Mouse (Mus musculus) left cerebral cortex, adult 18-20 months (tissue): ENCODE measurements at regions not wholly inside any gene's neighbourhood (a gene's known extent, or its start where the extent isn't known, plus 50 kb on each side); places are given as distances from the start of the nearest gene placed in this dataset.
A peak's percentile ranks its signal among the peaks of the same experiment; 100 is the strongest.

Source experiments
- DNase-seq, 2 experiments: peaks; one replicate each; pipeline ENCODE4 v3.0.0; 2021 to 2022; ENCODE audit warnings: low spot score in 2 of 2, mixed read lengths in 1 of 2

DNA sequence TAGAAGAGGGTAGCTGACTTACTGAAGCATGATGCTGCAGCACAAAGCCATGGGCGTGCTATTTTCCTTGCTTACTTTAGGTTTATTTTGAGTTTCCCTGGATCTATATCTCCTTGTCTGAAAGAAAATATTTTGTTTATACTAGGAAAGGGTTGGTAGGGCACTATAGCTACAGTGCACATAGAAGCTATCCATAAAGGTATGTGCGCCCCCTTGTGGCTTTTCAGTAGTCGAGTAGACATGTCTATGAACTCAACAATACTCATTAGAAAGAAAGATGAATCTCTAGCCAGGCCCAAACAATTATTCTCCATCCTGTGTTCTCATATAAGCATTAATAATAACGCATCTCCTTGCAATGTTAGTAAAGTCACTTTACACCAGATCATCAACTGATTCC is 114.3 kb downstream of the Rab38 start:
- peak; percentile 72 to 87 for DNase-seq

DNA sequence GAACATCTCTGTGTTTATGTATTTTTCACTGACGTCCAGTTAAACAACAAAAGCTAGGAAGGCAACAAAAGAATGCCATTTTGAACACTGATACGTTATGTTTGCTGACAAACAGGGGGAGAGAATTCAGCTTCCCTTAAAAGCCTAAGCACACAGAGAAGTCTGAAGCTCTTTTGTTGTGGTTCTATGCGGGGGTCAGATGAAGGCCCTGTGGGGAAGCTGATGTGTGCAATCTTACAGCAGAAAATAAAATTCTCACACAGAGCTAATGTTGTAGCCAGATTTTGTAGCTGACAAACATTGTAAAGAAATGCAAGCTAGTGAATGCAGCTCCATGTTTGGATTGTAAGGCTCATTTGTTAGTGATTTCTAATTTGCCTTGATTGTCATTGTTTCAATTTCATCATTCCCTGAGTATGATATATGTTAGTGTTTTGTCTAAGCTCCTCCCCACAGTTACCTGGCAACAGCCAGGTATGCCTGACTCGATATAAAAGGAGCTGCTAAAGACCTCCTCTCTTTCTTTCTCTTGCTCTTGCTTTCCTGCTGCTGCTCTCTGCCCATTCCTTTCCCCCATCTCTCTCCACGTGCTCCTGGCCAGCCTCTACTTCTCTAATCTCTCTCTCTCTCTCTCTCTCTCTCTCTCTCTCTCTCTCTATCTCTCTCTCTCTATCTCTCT is 115.0 kb downstream of the Rab38 start:
- DNase-seq: no peak

DNA sequence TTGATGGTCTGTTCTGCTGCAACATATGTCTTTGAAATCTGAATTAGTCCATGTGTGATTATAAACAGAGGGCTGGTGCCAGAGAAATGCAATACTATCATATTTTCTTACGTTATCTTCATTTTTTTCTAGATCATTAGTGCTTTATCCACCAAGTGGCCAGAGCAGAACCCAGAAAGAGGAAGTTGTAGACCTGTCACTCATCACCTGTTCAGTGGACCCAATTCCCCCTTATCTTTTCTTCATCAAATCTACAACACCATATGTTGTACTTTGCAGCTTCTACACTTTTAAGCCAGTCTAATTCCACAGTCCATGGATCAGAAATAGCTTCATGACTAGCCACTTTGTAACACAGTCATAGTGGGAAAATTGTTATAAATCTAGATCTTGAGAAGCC is 145.0 kb downstream of the Rab38 start:
- DNase-seq: no peak

DNA sequence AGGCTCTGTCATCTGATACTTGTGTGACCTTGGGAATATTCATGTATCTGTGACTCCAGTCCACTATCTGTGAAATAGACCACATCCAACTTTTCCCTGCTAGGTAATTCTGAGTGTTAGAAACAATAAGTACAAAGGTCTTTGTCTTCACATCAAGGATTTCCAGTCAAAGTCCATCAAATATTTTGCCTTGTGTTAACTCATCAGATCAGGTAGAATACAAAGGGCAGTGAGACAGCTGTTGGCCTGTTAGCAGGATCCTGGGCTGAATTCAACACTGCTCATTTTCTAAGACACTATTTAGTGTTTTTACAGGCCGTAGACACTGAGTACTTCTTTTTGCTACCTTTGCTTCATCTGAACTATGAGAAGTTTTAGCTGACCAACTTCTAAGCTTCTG is 170.7 kb downstream of the Rab38 start:
- DNase-seq: no peak
